In the genomic region with DNA sequence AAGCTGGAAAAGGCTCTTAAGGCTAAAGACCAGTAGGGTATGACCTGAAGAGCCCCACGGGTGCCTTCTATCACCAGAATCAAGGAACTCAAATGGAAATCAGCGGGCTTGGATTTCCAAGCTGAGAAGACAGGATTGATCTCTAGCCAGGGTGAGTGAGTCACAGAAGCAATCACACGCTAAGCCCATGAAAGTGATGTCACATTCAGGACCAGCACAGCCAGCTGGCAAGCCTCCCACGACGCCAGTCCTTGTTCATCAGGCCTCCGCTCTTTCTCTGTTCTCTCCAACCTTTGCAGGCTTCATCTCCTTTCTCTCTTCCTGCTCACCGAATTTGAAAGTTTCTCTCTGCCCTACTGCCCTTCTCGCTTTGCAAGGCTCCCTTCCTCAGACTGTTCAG, we compare ENCODE assay signal across 10 mouse cellular contexts.
A peak's percentile ranks its signal among the peaks of the same experiment; 100 is the strongest.
DNase-seq lines count a peak whose midpoint lies in the region; ATAC-seq and TF ChIP-seq lines count a peak whose summit lies in the region.
"Had no signal": no experiment of that assay in that cellular context is flagged by ENCODE, and none has a peak within 500 bp of the region (broad histone marks: within the 10 kb centered on the region; RNA-seq: fewer than 3 reads in every experiment).

No protein-coding gene starts in this region.

- no peaks in the 10 kb centered on the region for H3K27me3 ChIP-seq in heart, embryonic 11.5 days (ENCODE audit: control insufficient read depth, insufficient read depth, low read length)
- H3K27me3 ChIP-seq in forebrain, postnatal 0 days (ENCODE audit: insufficient read depth, low read length) = no peaks in the 10 kb centered on the region
- no peaks in the 10 kb centered on the region for H3K27me3 ChIP-seq in liver, embryonic 12.5 days (replicated peaks)
- H3K27me3 ChIP-seq: embryonic facial prominence, embryonic 12.5 days had no signal

- H3K36me3 ChIP-seq in heart, embryonic 11.5 days (ENCODE audit: control insufficient read depth, insufficient read depth, low read length) = no peaks in the 10 kb centered on the region
- H3K36me3 ChIP-seq in forebrain, postnatal 0 days (ENCODE audit: insufficient read depth) = no peaks in the 10 kb centered on the region
- no peaks in the 10 kb centered on the region for H3K36me3 ChIP-seq in liver, embryonic 12.5 days
- H3K36me3 ChIP-seq: embryonic facial prominence, embryonic 12.5 days; neural tube, embryonic 12.5 days had no signal

- intact Hi-C loops in gastrocnemius, postnatal 36 days (cut with DNase I) = no loop called here

- 60% methylated on average over 8 of the region's 8 CpGs for WGBS in heart, embryonic 11.5 days (ENCODE audit: insufficient replicate concordance)
- 56% methylated on average over 8 of the region's 8 CpGs for WGBS in forebrain, postnatal 0 days
- 65% methylated on average over 8 of the region's 8 CpGs for WGBS in liver, embryonic 12.5 days (ENCODE audit: insufficient replicate concordance)

- no peak overlapping the region for H3K27ac ChIP-seq in heart, embryonic 11.5 days (ENCODE audit: low read depth, low read length)
- no peak overlapping the region for H3K27ac ChIP-seq in forebrain, postnatal 0 days (ENCODE audit: low read depth, low read length)
- no peak overlapping the region for H3K27ac ChIP-seq in liver, embryonic 12.5 days
- H3K27ac ChIP-seq: embryonic facial prominence, embryonic 12.5 days; neural tube, embryonic 12.5 days had no signal

- H3K4me3 ChIP-seq in heart, embryonic 11.5 days (ENCODE audit: low read depth, low read length) = no peak overlapping the region
- H3K4me3 ChIP-seq in forebrain, postnatal 0 days (ENCODE audit: low read depth, low read length) = no peak overlapping the region
- no peak overlapping the region for H3K4me3 ChIP-seq in liver, embryonic 12.5 days
- H3K4me3 ChIP-seq: embryonic facial prominence, embryonic 12.5 days; neural tube, embryonic 12.5 days had no signal

- peak; percentile 98 for DNase-seq in heart, adult 11 months
- peak; percentile 88 for DNase-seq in NIH3T3 (ENCODE audit: low read depth)
- DNase-seq in gastrocnemius, postnatal 36 days = peak; percentile 66 to 87
- DNase-seq in lung, postnatal 4 days = peak; percentile 72 to 84
- no peak for DNase-seq in forebrain, postnatal 0 days

- ATAC-seq in heart, embryonic 11.5 days (replicated peaks; ENCODE audit: insufficient number of reproducible peaks, low FRiP score, low TSS enrichment) = no peak
- no peak for ATAC-seq in forebrain, postnatal 0 days
- no peak for ATAC-seq in inflammation-experienced regulatory T-cells, adult 6 months
- no peak for ATAC-seq in liver, embryonic 12.5 days

- no peaks in the 10 kb centered on the region for H3K4me1 ChIP-seq in heart, embryonic 11.5 days (ENCODE audit: control insufficient read depth, insufficient read depth, low read length)
- no peaks in the 10 kb centered on the region for H3K4me1 ChIP-seq in forebrain, postnatal 0 days (ENCODE audit: insufficient read depth)
- peaks cover 23% of the 10 kb centered on the region for H3K4me1 ChIP-seq in liver, embryonic 12.5 days
- H3K4me1 ChIP-seq: embryonic facial prominence, embryonic 12.5 days; neural tube, embryonic 12.5 days had no signal

- TF ChIP-seq CTCF in forebrain, postnatal 0 days (IDR thresholded peaks at IDR 0.05; ENCODE audit: low read depth) = no peak

- H3K4me2 ChIP-seq in heart, embryonic 11.5 days = no peak overlapping the region
- no peak overlapping the region for H3K4me2 ChIP-seq in forebrain, postnatal 0 days (ENCODE audit: low read depth)
- H3K4me2 ChIP-seq in liver, embryonic 12.5 days = no peak overlapping the region
- H3K4me2 ChIP-seq: embryonic facial prominence, embryonic 12.5 days; neural tube, embryonic 12.5 days had no signal

- H3K9ac ChIP-seq in heart, embryonic 11.5 days (ENCODE audit: low read depth, low read length) = no peak overlapping the region
- H3K9ac ChIP-seq in forebrain, postnatal 0 days = no peak overlapping the region
- no peak overlapping the region for H3K9ac ChIP-seq in liver, embryonic 12.5 days
- H3K9ac ChIP-seq: embryonic facial prominence, embryonic 12.5 days; neural tube, embryonic 12.5 days had no signal

- H3K9me3 ChIP-seq in heart, embryonic 11.5 days (replicated peaks; ENCODE audit: control insufficient read depth, low read length) = no peaks in the 10 kb centered on the region
- H3K9me3 ChIP-seq in forebrain, postnatal 0 days (ENCODE audit: low read length) = no peaks in the 10 kb centered on the region; the same call in 1 of the 2 replicates
- H3K9me3 ChIP-seq in liver, embryonic 12.5 days (replicated peaks) = no peaks in the 10 kb centered on the region
- H3K9me3 ChIP-seq: embryonic facial prominence, embryonic 12.5 days; neural tube, embryonic 12.5 days had no signal
